Mouse (Mus musculus): ENCODE measurements around the gene Ptpru. TPM values are rescaled to one million over a fixed set of nuclear protein-coding genes. Genes with fewer than 3 reads are reported as not detected.
"Not testable (repeated sequence)": the region's sequence is repeated elsewhere in the genome, so short reads cannot be mapped to it uniquely, and the experiment has no call there.

Gene Ptpru
- polyA plus RNA-seq, 1 experiment: 12.1 TPM

DNA sequence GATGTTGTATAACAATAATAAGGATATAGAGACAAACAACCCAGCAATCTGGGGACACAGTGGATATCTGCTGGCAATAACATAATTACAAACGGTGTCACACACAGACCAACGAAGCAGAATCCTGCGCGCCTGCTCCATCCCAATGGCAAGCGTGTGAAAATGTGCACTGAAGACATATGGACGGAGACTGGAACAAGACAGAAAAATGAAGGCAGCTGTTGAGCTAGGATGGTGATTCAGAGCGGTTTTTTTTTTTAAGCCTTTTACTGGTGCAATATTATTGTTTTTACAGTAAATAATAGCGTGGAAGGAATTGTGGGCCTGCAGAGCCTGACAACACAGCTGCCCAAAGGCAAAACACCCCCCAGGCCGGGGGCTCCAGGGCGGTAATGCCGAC, 25.6 kb downstream of the Ptpru start:
- Histone ChIP-seq H3K27ac (ENCODE audit: insufficient read depth, low read length) (no peak overlapping the region), H3K27me3 (ENCODE audit: control insufficient read depth, insufficient read depth, low read length, poor library complexity, severe bottlenecking) (no peaks in the 10 kb centered on the region), H3K9ac (ENCODE audit: low read depth, poor library complexity, severe bottlenecking) (no peak overlapping the region), H3K4me3 (ENCODE audit: low read depth, low read length) (no peak overlapping the region), H3K9me3 (replicated peaks; ENCODE audit: control insufficient read depth, insufficient read depth, low read length, poor library complexity, severe bottlenecking) (no peaks in the 10 kb centered on the region), H3K4me1 (ENCODE audit: control insufficient read depth, insufficient read depth, low read length) (no peaks in the 10 kb centered on the region), H3K36me3 (ENCODE audit: control insufficient read depth, insufficient read depth, low read length, poor library complexity, severe bottlenecking) (no peaks in the 10 kb centered on the region)
- TF ChIP-seq EP300 (IDR thresholded peaks at IDR 0.05; ENCODE audit: insufficient read depth, low read depth, low read length) (no peak), POLR2A (IDR thresholded peaks at IDR 0.05; ENCODE audit: insufficient read depth, low read length) (no peak), CTCF (IDR thresholded peaks at IDR 0.05; ENCODE audit: low read depth, low read length) (no peak)

GRCm38 (mm10) chr4:131805255-131805654, 32.8 kb downstream of the Ptpru start:
- H3K9ac ChIP-seq (ENCODE audit: low read depth, poor library complexity, severe bottlenecking): no peak overlapping the region
- no peak overlapping the region for H3K27ac ChIP-seq (ENCODE audit: insufficient read depth, low read length)
- H3K4me3 ChIP-seq (ENCODE audit: low read depth, low read length): no peak overlapping the region
- no peaks in the 10 kb centered on the region for H3K9me3 ChIP-seq (replicated peaks; ENCODE audit: control insufficient read depth, insufficient read depth, low read length, poor library complexity, severe bottlenecking)
- no peaks in the 10 kb centered on the region for H3K4me1 ChIP-seq (ENCODE audit: control insufficient read depth, insufficient read depth, low read length)
- no peaks in the 10 kb centered on the region for H3K36me3 ChIP-seq (ENCODE audit: control insufficient read depth, insufficient read depth, low read length, poor library complexity, severe bottlenecking)
- no peaks in the 10 kb centered on the region for H3K27me3 ChIP-seq (ENCODE audit: control insufficient read depth, insufficient read depth, low read length, poor library complexity, severe bottlenecking)
- no peak for TF ChIP-seq CTCF (IDR thresholded peaks at IDR 0.05; ENCODE audit: low read depth, low read length)
- no peak for TF ChIP-seq EP300 (IDR thresholded peaks at IDR 0.05; ENCODE audit: insufficient read depth, low read depth, low read length)
- TF ChIP-seq POLR2A (IDR thresholded peaks at IDR 0.05; ENCODE audit: insufficient read depth, low read length): no peak

DNA sequence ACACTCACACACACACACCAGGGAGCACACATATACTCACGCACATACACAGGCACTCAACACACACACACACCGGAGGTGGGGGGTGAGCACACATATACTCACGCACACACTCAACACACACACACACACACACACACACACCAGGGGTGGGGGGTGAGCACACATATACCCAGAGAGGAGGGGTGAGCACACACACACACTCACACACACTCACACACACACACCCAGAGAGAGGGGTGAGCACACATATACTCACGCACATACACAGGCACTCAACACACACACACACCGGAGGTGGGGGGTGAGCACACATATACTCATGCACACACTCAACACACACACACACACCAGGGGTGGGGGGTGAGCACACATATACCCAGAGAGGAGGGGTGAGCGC, 33.4 kb downstream of the Ptpru start:
- not testable (repeated sequence) for H3K36me3 ChIP-seq (ENCODE audit: control insufficient read depth, insufficient read depth, low read length, poor library complexity, severe bottlenecking); H3K4me3 ChIP-seq (ENCODE audit: low read depth, low read length); H3K9me3 ChIP-seq (replicated peaks; ENCODE audit: control insufficient read depth, insufficient read depth, low read length, poor library complexity, severe bottlenecking)

DNA sequence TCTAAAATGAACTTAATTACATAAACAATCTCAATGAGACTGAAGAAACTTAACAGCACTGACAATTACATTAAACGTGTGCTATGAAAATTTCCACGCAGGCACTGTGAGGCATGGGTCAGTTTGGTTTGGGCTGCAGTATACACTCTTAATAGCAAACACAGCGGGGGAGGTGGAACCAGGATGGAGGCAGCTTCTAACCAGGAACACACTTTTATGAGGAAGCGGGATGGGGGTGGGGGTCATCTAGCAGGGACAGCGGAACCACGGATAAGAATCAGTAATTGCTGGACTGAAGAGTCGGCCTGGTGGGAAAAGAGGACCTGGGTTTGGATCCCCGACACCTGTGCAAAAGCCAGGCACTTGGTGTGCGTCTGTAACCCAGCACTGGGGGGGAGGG, 34.2 kb downstream of the Ptpru start:
- H3K9ac ChIP-seq (ENCODE audit: low read depth, poor library complexity, severe bottlenecking): no peak overlapping the region
- no peaks in the 10 kb centered on the region for H3K9me3 ChIP-seq (replicated peaks; ENCODE audit: control insufficient read depth, insufficient read depth, low read length, poor library complexity, severe bottlenecking)
- TF ChIP-seq POLR2A (IDR thresholded peaks at IDR 0.05; ENCODE audit: insufficient read depth, low read length) (no peak), EP300 (IDR thresholded peaks at IDR 0.05; ENCODE audit: insufficient read depth, low read depth, low read length) (no peak), CTCF (IDR thresholded peaks at IDR 0.05; ENCODE audit: low read depth, low read length) (no peak)
- H3K27ac ChIP-seq (ENCODE audit: insufficient read depth, low read length): no peak overlapping the region
- no peaks in the 10 kb centered on the region for H3K27me3 ChIP-seq (ENCODE audit: control insufficient read depth, insufficient read depth, low read length, poor library complexity, severe bottlenecking)
- no peaks in the 10 kb centered on the region for H3K4me1 ChIP-seq (ENCODE audit: control insufficient read depth, insufficient read depth, low read length)
- H3K36me3 ChIP-seq (ENCODE audit: control insufficient read depth, insufficient read depth, low read length, poor library complexity, severe bottlenecking): no peaks in the 10 kb centered on the region
- H3K4me3 ChIP-seq (ENCODE audit: low read depth, low read length): no peak overlapping the region

More for the DNA sequence above, 33.4 kb downstream of the Ptpru start:
- H3K4me1 ChIP-seq (ENCODE audit: control insufficient read depth, insufficient read depth, low read length); H3K9ac ChIP-seq (ENCODE audit: low read depth, poor library complexity, severe bottlenecking); H3K27me3 ChIP-seq (ENCODE audit: control insufficient read depth, insufficient read depth, low read length, poor library complexity, severe bottlenecking); H3K27ac ChIP-seq (ENCODE audit: insufficient read depth, low read length): not testable (repeated sequence)

GRCm38 (mm10) chr4:131798968-131799367, 39.1 kb downstream of the Ptpru start:
- no peak overlapping the region for H3K27ac ChIP-seq (ENCODE audit: insufficient read depth, low read length)
- no peaks in the 10 kb centered on the region for H3K9me3 ChIP-seq (replicated peaks; ENCODE audit: control insufficient read depth, insufficient read depth, low read length, poor library complexity, severe bottlenecking)
- no peak overlapping the region for H3K9ac ChIP-seq (ENCODE audit: low read depth, poor library complexity, severe bottlenecking)
- no peaks in the 10 kb centered on the region for H3K36me3 ChIP-seq (ENCODE audit: control insufficient read depth, insufficient read depth, low read length, poor library complexity, severe bottlenecking)
- no peaks in the 10 kb centered on the region for H3K4me1 ChIP-seq (ENCODE audit: control insufficient read depth, insufficient read depth, low read length)
- TF ChIP-seq EP300 (IDR thresholded peaks at IDR 0.05; ENCODE audit: insufficient read depth, low read depth, low read length) (no peak), CTCF (IDR thresholded peaks at IDR 0.05; ENCODE audit: low read depth, low read length) (no peak), POLR2A (IDR thresholded peaks at IDR 0.05; ENCODE audit: insufficient read depth, low read length) (no peak)
- H3K4me3 ChIP-seq (ENCODE audit: low read depth, low read length): peak overlapping the region; percentile 39
- H3K27me3 ChIP-seq (ENCODE audit: control insufficient read depth, insufficient read depth, low read length, poor library complexity, severe bottlenecking): no peaks in the 10 kb centered on the region

- TF ChIP-seq CTCF (IDR thresholded peaks at IDR 0.05; ENCODE audit: low read depth, low read length) (no peak), POLR2A (IDR thresholded peaks at IDR 0.05; ENCODE audit: insufficient read depth, low read length) (no peak), EP300 (IDR thresholded peaks at IDR 0.05; ENCODE audit: insufficient read depth, low read depth, low read length) (no peak)
- no peak overlapping the region for H3K4me3 ChIP-seq (ENCODE audit: low read depth, low read length)
- no peaks in the 10 kb centered on the region for H3K4me1 ChIP-seq (ENCODE audit: control insufficient read depth, insufficient read depth, low read length)
- H3K36me3 ChIP-seq (ENCODE audit: control insufficient read depth, insufficient read depth, low read length, poor library complexity, severe bottlenecking): no peaks in the 10 kb centered on the region
- no peak overlapping the region for H3K27ac ChIP-seq (ENCODE audit: insufficient read depth, low read length)
- H3K27me3 ChIP-seq (ENCODE audit: control insufficient read depth, insufficient read depth, low read length, poor library complexity, severe bottlenecking): no peaks in the 10 kb centered on the region
- H3K9ac ChIP-seq (ENCODE audit: low read depth, poor library complexity, severe bottlenecking): no peak overlapping the region
- no peaks in the 10 kb centered on the region for H3K9me3 ChIP-seq (replicated peaks; ENCODE audit: control insufficient read depth, insufficient read depth, low read length, poor library complexity, severe bottlenecking)
Observed at GRCm38 (mm10) chr4:131797920-131798319, 40.2 kb downstream of the Ptpru start.
